Mouse (Mus musculus) bone marrow, adult 2 months (tissue): ENCODE data around the gene Kyat1.

Experiments
- CTCF ChIP-seq: fragments of 200-500 bp; IDR thresholded peaks from 2 replicates; pipeline ENCODE4 v1.5.1; 2011; ENCODE audit warnings: low read length, control low read depth; ENCODE audit not compliant: control insufficient read depth, insufficient read depth
- POLR2A ChIP-seq: fragments of 200-500 bp; IDR thresholded peaks from 2 replicates; pipeline ENCODE4 v1.6.1; 2011; ENCODE audit warnings: low read depth, mild to moderate bottlenecking, control low read depth, low read length, borderline replicate concordance; ENCODE audit not compliant: control insufficient read depth

GRCm38 (mm10) chr2:30200388-30200925, 5.2 kb downstream of the Kyat1 start:
- TF ChIP-seq CTCF (no peak), POLR2A (no peak)
